Mouse (Mus musculus): ENCODE results near the gene Slc5a4a. TPM values are rescaled to one million over a fixed set of nuclear protein-coding genes. Genes with fewer than 3 reads are reported as not detected.

The Slc5a4a gene
- total and polyA plus RNA-seq, 3 experiments, result not detected

GRCm38 (mm10) chr10:76212121-76212520, 64.9 kb downstream of the Slc5a4a start:
- Histone ChIP-seq H3K27me3 (ENCODE audit: control insufficient read depth in 1 of 2, insufficient read depth in 2 of 2, low read length in 2 of 2) (no peaks in the 10 kb centered on the region), H3K9me3 (replicated peaks; ENCODE audit: insufficient read depth, low read length) (no peaks in the 10 kb centered on the region), H3K27ac (ENCODE audit: control insufficient read depth, low read depth, low read length) (no peak overlapping the region), H3K4me3 (ENCODE audit: control insufficient read depth in 1 of 2, insufficient read depth in 1 of 2, low read depth in 2 of 2, low read length in 2 of 2) (no peak overlapping the region), H3K4me1 (ENCODE audit: control insufficient read depth in 1 of 2, insufficient read depth in 2 of 2, low read length in 2 of 2) (no peaks in the 10 kb centered on the region), H3K79me2 (ENCODE audit: control insufficient read depth, insufficient read depth, low read length, poor library complexity) (no peaks in the 10 kb centered on the region), H3K36me3 (ENCODE audit: control insufficient read depth in 1 of 2, insufficient read depth in 2 of 2, low read length in 2 of 2) (no peaks in the 10 kb centered on the region), H3K9ac (ENCODE audit: control insufficient read depth, low read depth, low read length, poor library complexity, severe bottlenecking) (no peak overlapping the region)
- DNase-seq (ENCODE audit: low read depth, low spot score), result no peak
- no peak for TF ChIP-seq MYB (IDR thresholded peaks at IDR 0.05; ENCODE audit: low read depth, low read length)
- no peak for TF ChIP-seq TAL1 (IDR thresholded peaks at IDR 0.05; ENCODE audit: low read length)
- TF ChIP-seq MAX (IDR thresholded peaks at IDR 0.05; ENCODE audit: low read length), result no peak
- TF ChIP-seq CTCF (IDR thresholded peaks at IDR 0.05 in 2 of 3, conservative IDR thresholded peaks at IDR 0.05 in 1 of 3; ENCODE audit: control insufficient read depth in 1 of 3, insufficient read depth in 1 of 3, low read depth in 2 of 3, low read length in 3 of 3, poor library complexity in 1 of 3, severe bottlenecking in 1 of 3), result no peak
- TF ChIP-seq SMC3 (IDR thresholded peaks at IDR 0.05; ENCODE audit: low read depth, low read length), result no peak
- no peak for TF ChIP-seq NELFE (IDR thresholded peaks at IDR 0.05; ENCODE audit: low read depth, low read length)
- TF ChIP-seq CHD1 (IDR thresholded peaks at IDR 0.05; ENCODE audit: low read depth, low read length), result no peak
- TF ChIP-seq MEF2A (IDR thresholded peaks at IDR 0.05; ENCODE audit: extremely low read depth, insufficient replicate concordance, low read depth, low read length, poor library complexity, severe bottlenecking), result no peak
- TF ChIP-seq EP300 (IDR thresholded peaks at IDR 0.05; ENCODE audit: low read depth in 1 of 2, low read length in 2 of 2), result no peak
- TF ChIP-seq SIN3A (IDR thresholded peaks at IDR 0.05; ENCODE audit: low read length), result no peak
- no peak for TF ChIP-seq POLR2AphosphoS2 (IDR thresholded peaks at IDR 0.05; ENCODE audit: low read length)
- TF ChIP-seq MYC (IDR thresholded peaks at IDR 0.05; ENCODE audit: low read depth, low read length), result no peak
- no peak for TF ChIP-seq ZMIZ1 (IDR thresholded peaks at IDR 0.05; ENCODE audit: low read depth, low read length)

- Histone ChIP-seq H3K79me2 (ENCODE audit: control insufficient read depth, insufficient read depth, low read length, poor library complexity) (no peaks in the 10 kb centered on the region), H3K4me1 (ENCODE audit: control insufficient read depth in 1 of 2, insufficient read depth in 2 of 2, low read length in 2 of 2) (no peaks in the 10 kb centered on the region), H3K9me3 (replicated peaks; ENCODE audit: insufficient read depth, low read length) (no peaks in the 10 kb centered on the region), H3K27ac (ENCODE audit: control insufficient read depth, low read depth, low read length) (no peak overlapping the region), H3K4me3 (ENCODE audit: control insufficient read depth in 1 of 2, insufficient read depth in 1 of 2, low read depth in 2 of 2, low read length in 2 of 2) (no peak overlapping the region), H3K36me3 (ENCODE audit: control insufficient read depth in 1 of 2, insufficient read depth in 2 of 2, low read length in 2 of 2) (no peaks in the 10 kb centered on the region), H3K27me3 (ENCODE audit: control insufficient read depth in 1 of 2, insufficient read depth in 2 of 2, low read length in 2 of 2) (no peaks in the 10 kb centered on the region), H3K9ac (ENCODE audit: control insufficient read depth, low read depth, low read length, poor library complexity, severe bottlenecking) (no peak overlapping the region)
- no peak for DNase-seq (ENCODE audit: low read depth, low spot score)
- no peak for TF ChIP-seq ELF1 (IDR thresholded peaks at IDR 0.05; ENCODE audit: low read depth, low read length)
- TF ChIP-seq CTCF (IDR thresholded peaks at IDR 0.05 in 2 of 3, conservative IDR thresholded peaks at IDR 0.05 in 1 of 3; ENCODE audit: control insufficient read depth in 1 of 3, insufficient read depth in 1 of 3, low read depth in 2 of 3, low read length in 3 of 3, poor library complexity in 1 of 3, severe bottlenecking in 1 of 3), result no peak
- no peak for TF ChIP-seq SIN3A (IDR thresholded peaks at IDR 0.05; ENCODE audit: low read length)
- TF ChIP-seq NELFE (IDR thresholded peaks at IDR 0.05; ENCODE audit: low read depth, low read length), result no peak
- no peak for TF ChIP-seq USF2 (IDR thresholded peaks at IDR 0.05; ENCODE audit: borderline replicate concordance in 1 of 2, insufficient read depth in 1 of 2, low read depth in 1 of 2, low read length in 2 of 2)
- no peak for TF ChIP-seq RAD21 (IDR thresholded peaks at IDR 0.05; ENCODE audit: low read depth, low read length)
- no peak for TF ChIP-seq HCFC1 (IDR thresholded peaks at IDR 0.05; ENCODE audit: low read depth, low read length)
- TF ChIP-seq GATA1 (IDR thresholded peaks at IDR 0.05; ENCODE audit: low read depth, low read length), result no peak
- no peak for TF ChIP-seq TCF12 (IDR thresholded peaks at IDR 0.05; ENCODE audit: low read depth, low read length)
- TF ChIP-seq TAL1 (IDR thresholded peaks at IDR 0.05; ENCODE audit: low read length), result no peak
- TF ChIP-seq RCOR1 (IDR thresholded peaks at IDR 0.05; ENCODE audit: low read depth, low read length), result no peak
- no peak for TF ChIP-seq KAT2A (conservative IDR thresholded peaks at IDR 0.05; ENCODE audit: low read depth, low read length)
Observed at GRCm38 (mm10) chr10:76214161-76214560, 66.9 kb downstream of the Slc5a4a start.
